In the genomic region with DNA sequence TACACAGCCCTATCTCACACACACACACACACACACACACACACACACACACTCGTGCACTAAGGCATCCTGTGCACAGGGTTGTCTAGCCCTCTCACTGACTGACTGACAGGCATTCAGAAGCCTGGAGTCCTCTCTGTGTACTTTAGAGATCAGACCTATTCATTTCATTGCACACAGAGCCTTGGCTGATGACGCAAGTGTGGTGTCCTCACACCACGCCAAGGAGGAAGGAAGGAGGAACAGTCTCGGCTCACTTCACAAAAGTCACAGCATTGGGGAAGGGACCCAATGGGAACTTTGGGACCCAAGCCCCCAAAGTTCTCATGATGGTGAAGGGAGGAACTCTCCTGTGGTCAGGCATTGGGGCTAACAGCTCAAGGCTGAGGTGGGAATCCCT, we compare ENCODE assay signal across 14 mouse cellular contexts. TPM values are rescaled to one million over a fixed set of nuclear protein-coding genes. Genes with fewer than 3 reads are reported as not detected.
DNase-seq lines count a peak whose midpoint lies in the region; ATAC-seq and TF ChIP-seq lines count a peak whose summit lies in the region.
"Had no signal": no experiment of that assay in that cellular context is flagged by ENCODE, and none has a peak within 500 bp of the region (broad histone marks: within the 10 kb centered on the region; RNA-seq: fewer than 3 reads in every experiment).

No protein-coding gene starts in this region.

- TF ChIP-seq EP300 in heart, adult 2 months (IDR thresholded peaks at IDR 0.05; ENCODE audit: insufficient read depth, low read depth, low read length) = no peak

- no peak overlapping the region for H3K9ac ChIP-seq in heart, adult 2 months (ENCODE audit: low read depth, low read length)
- H3K9ac ChIP-seq in lung, embryonic 16.5 days (ENCODE audit: low read length) = no peak overlapping the region
- H3K9ac ChIP-seq: lung, embryonic 15.5 days had no signal

- H3K4me1 ChIP-seq in heart, adult 2 months (ENCODE audit: control insufficient read depth, insufficient read depth, low read length) = peaks cover 4% of the 10 kb centered on the region
- peaks cover 8% of the 10 kb centered on the region; the same call in 1 of the 2 replicates for H3K4me1 ChIP-seq in lung, embryonic 16.5 days (replicated peaks; ENCODE audit: control insufficient read depth, insufficient read depth, low read length)

- H3K27ac ChIP-seq in heart, adult 2 months = no peak overlapping the region
- no peak overlapping the region for H3K27ac ChIP-seq in lung, embryonic 16.5 days (ENCODE audit: low read length)
- H3K27ac ChIP-seq: left cerebral cortex, adult 2 months; lung, embryonic 15.5 days had no signal

- 42% methylated on average over 4 of the region's 4 CpGs for WGBS in heart, adult 2 months
- 66% methylated on average over 4 of the region's 4 CpGs for WGBS in lung, embryonic 16.5 days

- no peaks in the 10 kb centered on the region; the same call in 1 of the 2 replicates for H3K36me3 ChIP-seq in heart, adult 2 months (ENCODE audit: control insufficient read depth, insufficient read depth, low read length)
- 0 out of 2 replicates have a peak, but pooled peaks cover 2% of the 10 kb centered on the region for H3K36me3 ChIP-seq in lung, embryonic 16.5 days (ENCODE audit: control insufficient read depth, insufficient read depth, low read length)

- DNase-seq in heart, postnatal 4 days = peak; percentile 3
- DNase-seq in heart, adult 2 months = no peak
- peak; percentile 66 for DNase-seq in 416B (ENCODE audit: low read depth)
- DNase-seq in c-Kit-positive CD71-negative TER-119-negative erythroid progenitor cells, embryonic 14.5 days (ENCODE audit: low read depth) = peak; percentile 46
- DNase-seq in left cerebral cortex, postnatal 10 days (ENCODE audit: extremely low spot score in 1 of 2, low spot score in 2 of 2) = no peak
- DNase-seq in left cerebral cortex, adult 8-10 months (ENCODE audit: low spot score in 2 of 2) = no peak
- DNase-seq: adrenal gland, adult 8-10 months; cerebellum, adult 11 months; right cerebral cortex, postnatal 4 days had no signal

- intact Hi-C loops in heart, adult 2 months (cut with DNase I) = no loop called here
- intact Hi-C loops in left cerebral cortex, postnatal 10 days (cut with DNase I) = no loop called here

- no peak overlapping the region for H3K4me3 ChIP-seq in heart, adult 2 months
- H3K4me3 ChIP-seq in lung, embryonic 16.5 days (ENCODE audit: low read length) = no peak overlapping the region
- H3K4me3 ChIP-seq: left cerebral cortex, adult 2 months had no signal

- H3K4me2 ChIP-seq in lung, embryonic 16.5 days (ENCODE audit: low read depth, low read length) = 0 out of 2 replicates have a peak overlapping the region, but pooled peaks have one; percentile 68

- no peak for TF ChIP-seq POLR2A in heart, adult 2 months (IDR thresholded peaks at IDR 0.05; ENCODE audit: insufficient read depth, low read depth, low read length)

- no peak for ATAC-seq in lung, embryonic 16.5 days (ENCODE audit: low read depth)
- no peak for ATAC-seq in activated CD4-positive, CD25-positive, alpha-beta regulatory T cell, adult 4 months
- ATAC-seq: CD4-positive, CD25-positive, alpha-beta regulatory T cell, adult 4 months had no signal

- no peaks in the 10 kb centered on the region for H3K79me2 ChIP-seq in heart, adult 2 months (replicated peaks; ENCODE audit: control insufficient read depth, insufficient read depth, low read length)

- no peak for TF ChIP-seq CTCF in heart, adult 2 months (IDR thresholded peaks at IDR 0.05)

- H3K9me3 ChIP-seq in lung, embryonic 16.5 days (ENCODE audit: control insufficient read depth, low read length) = no peaks in the 10 kb centered on the region
- H3K9me3 ChIP-seq: lung, embryonic 15.5 days had no signal

- no peaks in the 10 kb centered on the region for H3K27me3 ChIP-seq in heart, adult 2 months (ENCODE audit: control insufficient read depth, insufficient read depth, low read length)
- H3K27me3 ChIP-seq in lung, embryonic 16.5 days (ENCODE audit: control insufficient read depth, insufficient read depth, low read depth, low read length) = no peaks in the 10 kb centered on the region
- H3K27me3 ChIP-seq: lung, embryonic 15.5 days had no signal

RNA-seq across cellular contexts. Expression of a gene that starts 1.9 kb away (rescaled TPM):
- total RNA-seq in heart, postnatal 4 days (2021) = 10 to 100 TPM; 38.8 to 40.6 TPM
- total RNA-seq in heart, adult 2 months (2021) = 10 to 100 TPM; 41.3 to 42.9 TPM
- polyA plus RNA-seq in heart, adult 2 months (2012; rRNA removed) = 69.4 and 90.6 TPM in 2 replicates
- 69.7 and 70.1 TPM in 2 replicates for polyA plus RNA-seq in lung, embryonic 16.5 days (2015; fragmentation: Nextera tagmentation; extraction: Ambion mirVana)
- 10 to 100 TPM; 13.0 to 14.5 TPM for total RNA-seq in left cerebral cortex, postnatal 10 days (2021)
- total RNA-seq in left cerebral cortex, adult 8-10 months (2022) = 10 to 100 TPM; 17.0 to 37.4 (median 23.1) TPM
- polyA plus RNA-seq in activated CD4-positive, CD25-positive, alpha-beta regulatory T cell, adult 4 months (2017; shearing (Covaris generic)) = 10 to 100 TPM; 20.4 to 23.1 TPM

RNA-seq across cellular contexts. Expression of a gene that starts 15.6 kb away (rescaled TPM):
- total RNA-seq in heart, postnatal 4 days (2021) = 1 to 10 TPM; 3.6 to 4.0 TPM
- 1 to 10 TPM; 3.9 to 6.9 TPM for total RNA-seq in heart, adult 2 months (2021)
- polyA plus RNA-seq in heart, adult 2 months (2012; rRNA removed) = 4.5 and 6.3 TPM in 2 replicates
- 3.5 and 4.4 TPM in 2 replicates for polyA plus RNA-seq in lung, embryonic 16.5 days (2015; fragmentation: Nextera tagmentation; extraction: Ambion mirVana)
- total RNA-seq in left cerebral cortex, postnatal 10 days (2021) = 10 to 100 TPM; 25.2 to 27.7 TPM
- 10 to 100 TPM; 17.3 to 20.6 (median 19.9) TPM for total RNA-seq in left cerebral cortex, adult 8-10 months (2022)
- polyA plus RNA-seq in activated CD4-positive, CD25-positive, alpha-beta regulatory T cell, adult 4 months (2017; shearing (Covaris generic)) = 1 to 10 TPM; 1.1 to 1.2 TPM

RNA-seq across cellular contexts. Expression of a gene that starts 33.8 kb away (rescaled TPM):
- total RNA-seq in heart, postnatal 4 days (2021) = 10 to 100 TPM; 41.0 to 42.0 TPM
- 10 to 100 TPM; 26.6 to 27.3 TPM for total RNA-seq in heart, adult 2 months (2021)
- 19.4 and 26.5 TPM in 2 replicates for polyA plus RNA-seq in heart, adult 2 months (2012; rRNA removed)
- 76.6 and 78.0 TPM in 2 replicates for polyA plus RNA-seq in lung, embryonic 16.5 days (2015; fragmentation: Nextera tagmentation; extraction: Ambion mirVana)
- 10 to 100 TPM; 34.3 to 47.9 TPM for total RNA-seq in left cerebral cortex, postnatal 10 days (2021)
- total RNA-seq in left cerebral cortex, adult 8-10 months (2022) = 10 to 100 TPM; 38.5 to 47.9 (median 41.2) TPM
- polyA plus RNA-seq in activated CD4-positive, CD25-positive, alpha-beta regulatory T cell, adult 4 months (2017; shearing (Covaris generic)) = 10 to 100 TPM; 45.6 to 74.8 TPM

RNA-seq across cellular contexts. Expression of a gene that starts 35.0 kb away (rescaled TPM):
- 10 to 100 TPM; 21.5 to 24.4 TPM for total RNA-seq in heart, postnatal 4 days (2021)
- total RNA-seq in heart, adult 2 months (2021) = 10 to 100 TPM; 32.6 to 47.8 TPM
- polyA plus RNA-seq in heart, adult 2 months (2012; rRNA removed) = 29.1 and 52.6 TPM in 2 replicates
- 11.7 and 12.6 TPM in 2 replicates for polyA plus RNA-seq in lung, embryonic 16.5 days (2015; fragmentation: Nextera tagmentation; extraction: Ambion mirVana)
- total RNA-seq in left cerebral cortex, postnatal 10 days (2021) = 10 to 100 TPM; 18.8 to 21.0 TPM
- total RNA-seq in left cerebral cortex, adult 8-10 months (2022) = 10 to 100 TPM; 17.5 to 19.6 (median 18.1) TPM
- polyA plus RNA-seq in activated CD4-positive, CD25-positive, alpha-beta regulatory T cell, adult 4 months (2017; shearing (Covaris generic)) = under 1 TPM; 0.10 to 0.20 TPM

RNA-seq across cellular contexts. Expression of a gene that starts 35.1 kb away (rescaled TPM):
- total RNA-seq in heart, postnatal 4 days (2021) = under 1 TPM; 0.14 to 0.17 TPM
- total RNA-seq in heart, adult 2 months (2021) = under 1 TPM; 0.57 to 0.81 TPM
- polyA plus RNA-seq in heart, adult 2 months (2012; rRNA removed) = 0.57 and 0.76 TPM in 2 replicates
- 0.47 and 0.79 TPM in 2 replicates for polyA plus RNA-seq in lung, embryonic 16.5 days (2015; fragmentation: Nextera tagmentation; extraction: Ambion mirVana)
- total RNA-seq in left cerebral cortex, postnatal 10 days (2021) = under 1 TPM; 0.62 to 0.65 TPM
- total RNA-seq in left cerebral cortex, adult 8-10 months (2022) = under 1 TPM; 0.21 to 0.86 (median 0.57) TPM
- not detected for polyA plus RNA-seq in activated CD4-positive, CD25-positive, alpha-beta regulatory T cell, adult 4 months (2017; shearing (Covaris generic))
- polyA plus RNA-seq: CD4-positive, CD25-positive, alpha-beta regulatory T cell, adult 4 months had no signal

Comparison
In these comparisons a context has a peak if more than half of its experiments do, and no peak if none do; other contexts are left out.
1. DNase-seq: peak in heart, postnatal 4 days (single experiment), 416B (single experiment) and c-Kit-positive CD71-negative TER-119-negative erythroid progenitor cells, embryonic 14.5 days (single experiment); none in heart, adult 2 months (0 of 2), left cerebral cortex, postnatal 10 days (0 of 2) and left cerebral cortex, adult 8-10 months (0 of 2).